Mouse (Mus musculus) liver, adult (tissue): ENCODE measurements around the gene Slc38a2.

ENCODE experiments used
- GATA4 ChIP-seq: IDR thresholded peaks from 2 replicates; pipeline ENCODE4 v1.6.1; 2014; ENCODE audit warnings: mild to moderate bottlenecking, low read length; ENCODE audit not compliant: insufficient replicate concordance

The Slc38a2 gene

GRCm38 (mm10) chr15:96638173-96638572, 61.4 kb downstream of the Slc38a2 start:
- TF ChIP-seq GATA4, result no peak
